Mouse (Mus musculus) cerebellum, postnatal 14 days (tissue): ENCODE measurements at regions not wholly inside any gene's neighbourhood (a gene's known extent, or its start where the extent isn't known, plus 50 kb on each side); places are given as distances from the start of the nearest gene placed in this dataset.

Source experiments
- DNase-seq, 2 experiments: peaks; one replicate each; pipeline ENCODE4 v3.0.0; 2021; ENCODE audit warnings: mixed read lengths in 2 of 2

DNA sequence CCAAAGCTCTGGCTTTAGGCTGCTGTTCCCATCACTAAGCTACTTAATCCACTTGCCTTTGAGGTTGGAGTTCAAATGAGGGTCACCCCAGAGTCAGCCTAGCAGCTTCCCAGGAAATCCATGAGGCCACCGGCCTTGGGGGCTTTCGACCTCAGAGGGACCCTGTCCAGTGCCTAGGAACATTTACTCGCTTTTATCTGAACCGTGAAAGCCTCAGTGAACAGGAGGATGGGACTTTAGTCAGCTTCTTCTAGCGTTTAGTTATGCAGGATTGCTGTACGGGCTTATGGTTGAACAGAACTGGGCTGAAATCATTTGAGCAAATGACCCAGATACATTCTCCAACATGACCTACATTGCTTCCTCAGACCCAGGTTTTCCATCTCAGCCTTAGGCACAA is 174.9 kb downstream of the Parm1 start:
- no peak for DNase-seq

- DNase-seq: no peak
Observed at GRCm38 (mm10) chr5:91678727-91679126, 161.3 kb downstream of the Parm1 start.
